Mouse (Mus musculus): ENCODE measurements around the gene Epb41l2.

The Epb41l2 gene

DNA sequence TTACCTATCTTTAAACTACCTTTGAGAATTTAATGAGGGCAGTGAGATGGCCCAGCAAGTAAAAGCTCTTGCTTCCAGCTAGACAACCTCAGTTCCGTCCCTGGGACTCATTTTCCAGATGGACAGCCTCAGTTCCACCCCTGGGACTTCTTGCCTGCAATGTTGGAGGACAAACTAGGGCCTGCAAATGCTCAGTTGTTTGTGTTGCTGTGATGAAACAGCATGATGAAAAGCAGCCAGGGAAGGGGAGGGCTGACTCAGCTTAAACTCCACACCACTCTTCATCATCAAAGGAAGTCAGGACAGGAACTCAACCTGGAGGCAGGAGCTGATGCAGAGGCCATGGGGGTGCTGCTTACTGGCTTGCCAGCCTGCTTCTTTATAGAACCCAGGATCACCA is 154.2 kb downstream of the Epb41l2 start:
- DNase-seq: no peak

- no peak for DNase-seq
Observed at GRCm38 (mm10) chr10:25519954-25520353, 160.4 kb downstream of the Epb41l2 start.

DNA sequence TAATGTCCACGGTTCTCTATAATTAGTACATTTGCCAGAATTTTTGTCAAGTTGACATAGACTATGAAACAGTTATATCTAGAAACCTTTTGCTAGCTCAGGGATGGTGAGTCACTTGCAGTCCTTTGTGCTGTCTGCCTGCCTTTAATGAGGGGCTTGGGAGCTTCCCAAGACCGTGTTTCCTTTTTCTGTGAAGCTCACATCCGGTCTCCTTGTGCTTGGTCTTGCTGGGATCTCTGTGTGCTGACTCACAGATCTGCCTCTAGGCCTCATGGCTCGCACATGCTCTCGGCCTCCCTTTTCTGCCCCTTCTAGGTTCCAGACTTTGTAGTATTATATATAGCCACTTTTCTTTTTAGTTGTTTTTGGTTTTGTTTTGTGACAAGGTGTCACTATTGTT is 160.8 kb downstream of the Epb41l2 start:
- no peak for DNase-seq

DNA sequence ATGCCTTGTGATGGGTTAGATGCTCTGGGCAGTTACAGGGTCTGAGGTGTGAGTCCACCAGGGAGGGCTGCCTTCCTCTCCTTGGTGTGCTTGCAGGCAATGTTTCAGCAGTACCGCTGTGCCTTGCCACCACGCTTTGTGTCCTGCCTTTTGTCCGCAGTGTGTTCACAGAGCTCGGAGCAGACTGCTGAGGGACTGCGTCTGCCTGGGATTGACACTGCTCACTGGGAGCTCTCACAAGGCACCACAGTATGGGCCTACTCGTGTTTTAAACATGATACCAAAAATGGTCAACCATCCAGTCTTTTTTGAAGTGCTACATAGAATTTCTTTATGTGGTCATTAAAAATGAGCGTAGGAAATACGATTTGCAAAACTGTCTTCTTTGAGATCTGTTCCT is 164.1 kb downstream of the Epb41l2 start:
- no peak for DNase-seq

- DNase-seq: no peak
Observed at GRCm38 (mm10) chr10:25526156-25526555, 166.6 kb downstream of the Epb41l2 start.

- DNase-seq: no peak
Observed at GRCm38 (mm10) chr10:25526622-25527021, 167.0 kb downstream of the Epb41l2 start.

- no peak for DNase-seq
Observed at GRCm38 (mm10) chr10:25527126-25527525, 167.5 kb downstream of the Epb41l2 start.

DNA sequence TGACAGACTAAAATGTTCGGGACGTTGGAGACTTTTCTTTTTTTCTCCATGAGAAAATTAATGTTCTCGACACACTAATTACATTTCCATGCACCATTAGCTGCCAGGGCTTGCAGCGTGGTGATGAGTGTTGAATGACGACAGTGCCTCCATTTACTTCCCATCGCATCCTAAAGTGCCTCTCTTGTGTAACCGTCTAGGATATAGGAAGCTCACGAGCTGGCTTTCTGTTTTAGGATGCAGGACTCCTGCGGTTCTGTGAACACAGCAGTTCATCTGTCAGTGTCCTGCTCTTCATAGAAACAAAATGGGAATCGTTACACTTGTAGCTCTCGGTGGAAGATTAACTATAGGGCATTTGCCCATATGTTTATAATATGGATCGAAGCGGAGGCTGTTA is 171.7 kb downstream of the Epb41l2 start:
- no peak for DNase-seq

GRCm38 (mm10) chr10:25533105-25533504 is 173.5 kb downstream of the Epb41l2 start:
- DNase-seq: no peak

DNA sequence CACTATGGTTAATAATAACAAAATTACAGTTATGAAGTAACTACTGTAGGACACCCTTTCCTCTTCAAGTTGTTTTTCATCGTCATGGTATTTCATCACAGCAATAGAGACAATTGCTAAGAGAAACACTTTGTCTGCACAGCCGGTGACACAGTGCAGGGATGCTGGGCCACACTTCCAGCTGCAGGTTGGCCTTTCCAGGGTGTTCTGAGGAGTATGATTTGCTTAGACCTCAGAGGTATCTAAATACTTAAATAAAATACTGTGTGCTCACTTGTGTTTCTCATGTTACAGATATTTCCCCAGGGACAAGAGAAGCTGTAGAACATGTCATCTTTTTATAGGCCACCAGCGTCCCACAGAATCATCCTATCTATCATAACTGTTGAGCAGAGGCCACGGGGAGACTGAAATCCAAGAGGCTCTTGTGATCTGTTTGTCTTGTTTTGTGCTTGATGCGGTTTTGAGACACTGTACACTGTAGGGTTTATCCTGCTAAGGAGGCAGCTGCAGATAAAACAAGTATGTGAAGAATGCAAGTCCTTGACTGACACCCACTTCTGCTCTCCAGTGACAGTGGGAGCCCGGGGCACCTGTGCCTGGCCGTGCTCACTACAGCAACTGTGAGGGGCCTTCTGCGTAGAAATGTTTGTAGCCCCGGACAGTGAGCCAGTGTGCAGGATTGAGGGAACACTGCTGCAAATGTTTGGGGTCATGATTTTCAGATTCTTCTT is 174.1 kb downstream of the Epb41l2 start:
- DNase-seq: no peak

DNA sequence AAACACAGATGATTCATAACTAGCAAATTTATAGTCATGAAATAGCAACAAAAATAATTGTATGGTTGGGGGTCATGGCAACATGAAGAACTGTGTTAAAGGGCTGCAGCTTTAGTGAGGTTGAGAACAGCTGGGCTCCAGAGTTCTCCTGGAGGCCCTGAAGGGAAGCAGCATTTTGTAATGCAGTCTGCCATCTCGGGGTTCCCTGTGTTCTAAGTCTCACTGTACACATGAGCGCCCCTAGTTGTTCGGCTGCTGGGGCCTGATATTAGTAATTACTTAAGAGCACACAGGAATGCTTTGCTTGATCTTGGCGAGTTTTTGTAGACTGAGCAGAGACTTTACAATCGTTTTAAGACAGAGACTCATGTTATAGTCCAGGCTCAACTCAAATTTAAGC is 174.9 kb downstream of the Epb41l2 start:
- no peak for DNase-seq

GRCm38 (mm10) chr10:25535891-25536331 is 176.3 kb downstream of the Epb41l2 start, which contains the start of gene Smlr1:
Smlr1 (minus strand) TSS chr10:25536267.
- no peak for DNase-seq

DNA sequence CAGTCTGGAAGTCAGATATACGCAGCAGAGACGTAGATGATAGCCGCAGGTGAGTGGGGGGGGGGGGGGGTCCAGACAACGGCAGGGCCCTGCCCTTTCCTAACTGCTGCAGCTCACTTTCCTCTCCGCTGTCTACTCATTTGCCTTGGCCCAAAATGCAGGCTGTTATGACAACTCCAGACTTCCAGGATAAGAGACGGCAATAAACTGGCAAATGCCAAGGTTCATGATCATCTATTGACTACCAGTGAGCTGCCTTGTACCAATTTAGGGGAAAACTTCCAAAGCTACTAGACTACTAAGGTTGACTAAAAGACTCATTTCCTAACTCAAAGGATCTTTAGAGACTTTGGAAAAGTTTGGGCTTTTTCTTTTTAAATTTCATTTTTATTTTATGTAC is 177.0 kb downstream of the Epb41l2 start:
- no peak for DNase-seq

GRCm38 (mm10) chr10:25538738-25539137 is 179.1 kb downstream of the Epb41l2 start:
- no peak for DNase-seq

DNA sequence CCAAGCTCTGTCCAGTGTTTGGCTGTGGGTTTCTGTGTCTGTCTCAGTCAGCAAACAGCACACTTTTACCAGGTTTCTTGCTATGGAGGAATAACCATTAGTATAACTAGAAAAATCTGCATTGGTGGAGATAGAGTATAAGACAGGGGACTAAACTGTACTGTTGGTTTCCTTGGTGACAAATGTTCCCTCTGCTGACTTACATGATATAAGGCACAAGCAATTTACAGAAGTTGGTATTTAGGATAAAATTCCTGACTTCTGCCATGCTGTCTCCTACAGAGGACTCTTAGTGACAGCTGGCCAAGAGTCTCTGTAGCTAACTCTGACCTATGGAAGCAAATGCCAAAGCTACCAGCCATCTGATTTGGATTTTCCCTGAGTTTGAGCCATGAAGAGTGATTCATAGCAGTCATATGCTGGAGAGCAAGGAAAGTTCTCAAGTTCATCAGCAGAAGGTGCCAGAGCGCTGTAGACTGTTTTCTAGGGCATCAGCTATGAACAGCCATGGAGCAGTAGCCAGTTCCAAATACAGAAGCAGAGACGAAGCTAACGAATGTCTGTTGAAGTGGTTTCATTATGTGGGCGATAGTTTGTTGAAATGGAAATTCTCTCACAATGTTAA is 179.7 kb downstream of the Epb41l2 start:
- DNase-seq: peak; percentile 14 to 33

DNA sequence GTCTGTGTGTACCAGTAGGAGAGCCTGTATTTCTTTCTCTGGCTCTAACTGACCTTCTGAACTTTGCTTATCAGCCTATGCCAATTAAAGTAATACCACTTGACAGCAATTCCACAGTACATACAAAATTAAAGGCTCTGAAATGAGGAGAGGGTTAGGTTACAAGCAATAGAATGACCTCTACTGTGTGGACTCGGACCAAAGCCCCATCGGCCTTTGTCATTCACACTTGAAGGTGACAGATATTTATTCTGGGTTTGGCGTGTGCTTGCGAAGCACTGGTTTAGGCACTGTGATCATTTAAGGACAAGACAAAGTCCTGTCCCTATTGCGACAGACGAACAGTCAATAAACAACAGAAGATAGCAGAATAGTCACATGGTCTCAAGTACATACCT is 180.2 kb downstream of the Epb41l2 start:
- DNase-seq: no peak

- no peak for DNase-seq
Observed at GRCm38 (mm10) chr10:25541097-25541496, 181.5 kb downstream of the Epb41l2 start.

DNA sequence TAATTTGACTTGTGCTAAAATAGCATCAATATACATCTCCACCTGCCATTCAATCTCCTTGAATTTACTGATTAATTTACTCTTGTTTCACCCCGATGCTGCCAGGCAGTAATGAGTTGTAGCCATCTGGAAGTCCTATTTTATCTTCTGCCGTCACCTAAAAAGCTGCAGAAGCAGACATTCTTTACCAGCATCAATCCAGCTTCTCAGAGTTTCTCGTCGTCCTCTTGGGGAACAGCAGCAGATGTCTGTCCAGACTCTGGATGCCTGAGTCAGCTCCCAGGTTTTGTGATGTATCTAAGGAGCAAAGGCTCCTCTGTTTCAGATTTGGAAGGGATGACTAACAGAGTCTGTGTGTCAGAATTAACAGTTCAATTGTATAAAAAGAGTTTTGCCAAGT is 193.3 kb downstream of the Epb41l2 start:
- no peak for DNase-seq

- no peak for DNase-seq
Observed at GRCm38 (mm10) chr10:25571319-25572240, 212.0 kb downstream of the Epb41l2 start.

Data from cerebellum, postnatal 14 days (tissue).